Mouse (Mus musculus) inflammation-experienced regulatory T-cells (primary cell): ENCODE data around the gene Gm5591. TPM values are rescaled to one million over a fixed set of nuclear protein-coding genes. Genes with fewer than 3 reads are reported as not detected.

ENCODE experiments used
- polyA plus RNA-seq, 2 experiments: library from polyadenylated mRNA; unstranded; fragments of 100-300 nt; shearing (Covaris generic); gene quantifications; one replicate each; pipeline ENCODE4 v1.2.1; 2017

The Gm5591 gene
- under 1 TPM in 1 of 2 experiments, not detected in 1; 0.15 TPM for polyA plus RNA-seq

DNA sequence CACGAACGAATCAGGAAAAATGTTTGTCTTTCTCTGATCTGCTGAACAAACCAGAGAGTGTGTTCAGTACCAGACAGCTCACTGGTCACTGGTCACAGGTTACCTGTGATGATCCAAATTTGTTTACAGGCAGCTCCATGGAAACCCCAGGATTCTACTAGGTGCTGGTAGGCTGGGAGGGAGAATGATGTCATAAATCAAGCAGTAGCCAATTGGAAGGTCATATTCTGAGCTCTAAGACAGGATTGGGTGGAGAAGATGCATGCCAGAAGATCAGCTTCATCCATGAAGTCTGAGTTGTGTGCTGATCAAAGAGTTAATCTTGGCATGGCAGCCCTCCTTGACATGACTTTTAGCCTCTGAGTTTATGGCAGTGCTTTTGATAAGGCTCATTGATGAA lies at the start of gene Gm5591:
Gm5591 (minus strand) TSS at position 101 of the 400 bp plus-strand sequence.

